Mouse (Mus musculus) embryonic facial prominence, embryonic 10.5 days (tissue): ENCODE measurements around the gene Dennd1a. TPM values are rescaled to one million over a fixed set of nuclear protein-coding genes. Genes with fewer than 3 reads are reported as not detected.

Experiments used
- DNase-seq: peaks from one replicate; pipeline ENCODE4 v3.0.0-alpha.2; 2017; ENCODE audit warnings: low spot score
- H3K27ac ChIP-seq: fragments of 300-500 bp; sonication (generic); replicated peaks from 2 replicates; pipeline ENCODE4 v1.5.1; 2016; ENCODE audit warnings: mild to moderate bottlenecking
- H3K27me3 ChIP-seq: fragments of 300-500 bp; sonication (generic); replicated peaks from 2 replicates; pipeline ENCODE4 v1.6.1; 2016; ENCODE audit warnings: low read depth, mild to moderate bottlenecking; ENCODE audit not compliant: poor library complexity, severe bottlenecking
- H3K36me3 ChIP-seq: fragments of 300-500 bp; sonication (generic); replicated peaks from 2 replicates; pipeline ENCODE4 v1.6.1; 2016; ENCODE audit warnings: mild to moderate bottlenecking, moderate library complexity
- H3K4me1 ChIP-seq: fragments of 300-500 bp; sonication (generic); 2 replicates; pipeline ENCODE4 v1.6.1; 2016
- H3K4me3 ChIP-seq: fragments of 300-500 bp; sonication (generic); 2 replicates; pipeline ENCODE4 v1.5.1; 2016; ENCODE audit warnings: mild to moderate bottlenecking, moderate library complexity
- H3K9me3 ChIP-seq: fragments of 300-500 bp; sonication (generic); 2 replicates; pipeline ENCODE4 v1.6.1; 2016; ENCODE audit warnings: mild to moderate bottlenecking
- WGBS: fragments of 180-500 bp; shearing (Covaris S2); methylation state at CpG from one replicate; pipeline ENCODE4 v1.1.7; 2016; 5-methylcytosine and 5-hydroxymethylcytosine counted together
- polyA plus RNA-seq: library from polyadenylated mRNA; unstranded; fragments of >200 nt; fragmentation: Nextera tagmentation; extraction: Ambion mirVana; gene quantifications from 2 replicates; pipeline ENCODE4 v1.2.1, GENCODE M21; 2016

The Dennd1a gene
- polyA plus RNA-seq, 1 experiment from 2014 or later = 13.7 TPM

DNA sequence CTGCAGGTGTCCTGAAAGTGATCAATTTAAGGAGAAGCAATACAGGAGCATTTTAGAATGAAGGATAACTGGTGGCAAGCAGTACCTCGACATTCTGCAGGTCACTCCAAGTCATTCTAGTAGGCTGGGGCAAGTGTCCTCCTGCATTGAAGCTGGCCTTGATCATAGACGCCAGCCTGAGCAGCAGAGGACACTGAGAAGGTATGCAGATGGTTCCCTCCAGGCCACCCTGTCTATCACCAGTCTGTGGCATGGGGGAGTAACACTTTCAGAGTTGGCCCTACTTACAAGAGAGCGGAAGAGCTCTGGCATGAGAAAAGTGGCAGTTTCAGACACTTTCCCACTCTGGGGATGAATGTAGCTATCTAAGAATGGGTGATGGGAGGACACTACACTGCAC, 193.9 kb downstream of the Dennd1a start:
- Histone ChIP-seq H3K27ac (no peak overlapping the region), H3K36me3 (no peaks in the 10 kb centered on the region), H3K27me3 (no peaks in the 10 kb centered on the region), H3K9me3 (no peaks in the 10 kb centered on the region), H3K4me3 (no peak overlapping the region), H3K4me1 (peaks cover 43% of the 10 kb centered on the region)
- WGBS = 82% methylated on average over 3 of the region's 3 CpGs
- DNase-seq = no peak

DNA sequence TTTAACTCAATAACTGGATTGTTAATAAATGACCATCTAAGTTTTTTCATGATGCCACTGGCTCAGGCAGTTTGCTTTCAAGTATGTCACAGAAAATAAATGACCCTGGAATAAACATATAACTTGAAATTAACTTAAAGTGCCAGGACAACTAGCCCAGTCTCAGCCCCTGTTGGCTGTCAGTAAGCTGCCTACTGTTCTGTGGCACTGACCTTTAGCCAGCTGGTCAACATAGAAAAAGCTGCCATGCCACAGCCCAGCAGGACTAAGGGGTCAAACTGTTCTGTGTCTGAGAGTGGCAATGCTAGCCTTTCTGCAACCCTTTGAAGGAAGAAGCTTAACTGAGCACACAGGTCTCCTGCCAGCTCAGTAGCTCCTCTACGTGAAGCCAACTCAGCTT, 198.8 kb downstream of the Dennd1a start:
- 78% methylated on average over 1 of the region's 1 CpGs for WGBS
- no peaks in the 10 kb centered on the region for H3K36me3 ChIP-seq
- DNase-seq = no peak
- no peak overlapping the region for H3K4me3 ChIP-seq
- no peak overlapping the region for H3K27ac ChIP-seq
- peaks cover 7% of the 10 kb centered on the region; the same call in 1 of the 2 replicates for H3K4me1 ChIP-seq
- no peaks in the 10 kb centered on the region for H3K27me3 ChIP-seq
- H3K9me3 ChIP-seq = no peaks in the 10 kb centered on the region

DNA sequence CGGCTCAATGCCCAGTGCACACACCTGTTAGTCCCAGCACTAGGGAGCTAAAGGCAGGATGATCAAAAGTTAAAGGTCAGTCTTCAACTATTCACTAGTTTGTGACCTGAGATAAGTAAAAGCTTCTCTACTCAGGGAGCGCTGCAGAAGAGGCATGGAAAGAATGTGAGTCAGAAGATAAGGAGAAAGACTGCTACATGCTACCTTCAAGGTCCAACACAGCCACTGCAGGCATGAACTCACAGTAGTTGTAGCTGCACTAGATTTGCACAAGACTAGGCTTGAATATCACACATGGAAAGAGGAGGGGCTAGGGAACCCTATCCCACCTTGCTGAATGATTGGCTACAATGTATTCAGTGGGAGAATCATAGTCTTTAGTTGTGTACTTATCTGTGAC, 202.1 kb downstream of the Dennd1a start:
- 89% methylated on average over 2 of the region's 2 CpGs for WGBS
- Histone ChIP-seq H3K4me1 (0 out of 2 replicates have a peak, but pooled peaks cover 3% of the 10 kb centered on the region), H3K9me3 (no peaks in the 10 kb centered on the region), H3K4me3 (no peak overlapping the region), H3K27me3 (no peaks in the 10 kb centered on the region), H3K27ac (no peak overlapping the region), H3K36me3 (no peaks in the 10 kb centered on the region)
- DNase-seq = no peak

DNA sequence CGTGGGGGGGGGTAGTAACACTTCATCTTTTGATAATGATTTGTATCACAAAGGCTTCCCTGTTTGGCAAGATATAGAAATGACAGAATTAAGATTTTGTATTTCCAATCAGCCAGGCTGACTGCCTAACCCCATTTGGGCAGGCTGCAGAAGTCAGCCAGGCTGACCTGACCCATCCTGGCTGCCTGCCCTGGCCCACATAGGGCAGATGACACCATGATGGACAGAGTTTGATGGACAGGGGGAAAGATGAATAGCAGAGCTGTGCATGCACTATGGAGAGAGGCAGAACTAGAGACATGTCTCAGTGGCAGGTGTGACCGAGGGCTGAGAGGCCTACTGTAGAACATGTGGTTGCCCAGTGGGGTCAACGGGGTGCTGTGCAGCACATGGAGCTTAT, 203.9 kb downstream of the Dennd1a start:
- Histone ChIP-seq H3K4me1 (no peaks in the 10 kb centered on the region), H3K9me3 (no peaks in the 10 kb centered on the region), H3K36me3 (no peaks in the 10 kb centered on the region), H3K27ac (no peak overlapping the region), H3K27me3 (no peaks in the 10 kb centered on the region), H3K4me3 (no peak overlapping the region)
- WGBS = 89% methylated on average over 3 of the region's 3 CpGs
- no peak for DNase-seq

DNA sequence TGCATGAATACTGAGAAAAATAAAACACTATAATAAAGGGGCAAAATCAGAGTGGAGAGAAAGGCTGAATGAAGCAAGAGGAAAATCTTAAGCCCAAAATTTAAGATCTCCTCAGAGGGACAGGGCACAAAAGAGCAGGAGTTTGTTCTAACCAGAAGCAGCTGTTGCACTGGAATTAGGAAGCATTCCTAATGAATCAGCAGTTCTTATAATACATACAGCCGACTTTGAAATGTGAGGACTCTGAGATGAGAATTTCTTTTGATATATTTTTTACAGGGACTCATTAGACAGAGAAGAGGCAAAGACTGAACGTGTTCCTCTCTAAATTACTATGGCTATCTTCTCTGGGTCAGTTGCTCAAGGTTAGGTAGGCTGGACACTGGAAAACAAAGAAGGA, 212.7 kb downstream of the Dennd1a start:
- 38% methylated on average over 2 of the region's 2 CpGs for WGBS
- Histone ChIP-seq H3K27ac (no peak overlapping the region; the same call in 1 of the 2 replicates), H3K27me3 (peaks cover 22% of the 10 kb centered on the region), H3K4me3 (no peak overlapping the region), H3K9me3 (no peaks in the 10 kb centered on the region), H3K4me1 (peaks cover 19% of the 10 kb centered on the region), H3K36me3 (no peaks in the 10 kb centered on the region)
- DNase-seq = no peak

- Histone ChIP-seq H3K27ac (no peak overlapping the region), H3K27me3 (peaks cover 28% of the 10 kb centered on the region), H3K36me3 (no peaks in the 10 kb centered on the region), H3K9me3 (no peaks in the 10 kb centered on the region), H3K4me1 (peaks cover 42% of the 10 kb centered on the region), H3K4me3 (no peak overlapping the region)
- no peak for DNase-seq
Observed at GRCm38 (mm10) chr2:38072061-38072460, 215.1 kb downstream of the Dennd1a start.

- Histone ChIP-seq H3K4me3 (no peak overlapping the region), H3K9me3 (no peaks in the 10 kb centered on the region), H3K4me1 (peaks cover 23% of the 10 kb centered on the region), H3K36me3 (no peaks in the 10 kb centered on the region), H3K27me3 (peaks cover 54% of the 10 kb centered on the region), H3K27ac (no peak overlapping the region)
- peak; percentile 53 for DNase-seq
- 29% methylated on average over 2 of the region's 2 CpGs for WGBS
Observed at GRCm38 (mm10) chr2:38068171-38068572, 219.0 kb downstream of the Dennd1a start.

DNA sequence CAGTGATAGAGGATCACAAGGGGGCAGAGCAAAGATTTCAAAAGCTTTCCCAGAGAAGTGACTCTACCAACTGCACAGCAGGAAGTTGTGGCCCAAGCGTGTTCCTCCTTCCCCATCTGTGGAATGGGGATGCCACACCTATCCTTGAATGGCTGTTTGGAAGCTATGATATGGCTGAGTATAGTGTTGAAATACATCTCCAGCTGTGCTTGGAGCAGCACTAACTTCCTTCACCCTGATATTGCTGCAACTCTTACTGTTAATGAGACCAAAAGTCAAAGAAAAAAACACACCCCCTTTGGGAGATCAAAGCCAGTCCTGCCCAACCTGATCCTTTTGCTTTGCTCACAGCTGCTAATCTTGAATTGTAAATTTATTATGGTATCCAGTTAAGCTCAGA, 221.3 kb downstream of the Dennd1a start:
- H3K27ac ChIP-seq = no peak overlapping the region
- H3K27me3 ChIP-seq = peaks cover 48% of the 10 kb centered on the region
- H3K4me1 ChIP-seq = peaks cover 23% of the 10 kb centered on the region
- no peaks in the 10 kb centered on the region for H3K36me3 ChIP-seq
- H3K9me3 ChIP-seq = no peaks in the 10 kb centered on the region
- DNase-seq = no peak
- no peak overlapping the region for H3K4me3 ChIP-seq
- 72% methylated on average over 1 of the region's 1 CpGs for WGBS

GRCm38 (mm10) chr2:38064266-38064665, 222.9 kb downstream of the Dennd1a start:
- H3K9me3 ChIP-seq = no peaks in the 10 kb centered on the region
- H3K4me3 ChIP-seq = no peak overlapping the region
- peaks cover 48% of the 10 kb centered on the region for H3K27me3 ChIP-seq
- no peak overlapping the region for H3K27ac ChIP-seq
- H3K36me3 ChIP-seq = no peaks in the 10 kb centered on the region
- H3K4me1 ChIP-seq = peaks cover 21% of the 10 kb centered on the region
- DNase-seq = no peak
- WGBS = 75% methylated on average over 3 of the region's 3 CpGs

DNA sequence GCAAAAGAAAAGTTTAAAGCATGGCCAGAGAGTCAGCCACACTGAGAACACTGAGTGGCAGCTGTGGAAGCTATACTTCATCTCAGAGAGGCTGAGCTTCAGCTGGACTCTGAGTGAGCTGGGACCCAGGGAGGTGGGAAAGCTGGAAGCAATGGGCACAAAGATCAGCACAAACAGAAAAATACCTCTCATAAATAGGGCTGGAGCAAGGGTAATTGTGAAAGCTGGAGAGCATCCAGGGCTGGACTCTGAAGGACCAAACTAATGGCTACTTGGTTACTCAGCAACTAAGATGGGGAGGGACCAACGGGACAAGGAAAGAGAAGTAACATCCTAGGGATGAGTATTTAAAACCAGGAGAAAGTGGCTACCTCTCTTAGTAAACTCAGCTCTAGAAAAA, 225.0 kb downstream of the Dennd1a start:
- 83% methylated on average over 1 of the region's 1 CpGs for WGBS
- no peak for DNase-seq

DNA sequence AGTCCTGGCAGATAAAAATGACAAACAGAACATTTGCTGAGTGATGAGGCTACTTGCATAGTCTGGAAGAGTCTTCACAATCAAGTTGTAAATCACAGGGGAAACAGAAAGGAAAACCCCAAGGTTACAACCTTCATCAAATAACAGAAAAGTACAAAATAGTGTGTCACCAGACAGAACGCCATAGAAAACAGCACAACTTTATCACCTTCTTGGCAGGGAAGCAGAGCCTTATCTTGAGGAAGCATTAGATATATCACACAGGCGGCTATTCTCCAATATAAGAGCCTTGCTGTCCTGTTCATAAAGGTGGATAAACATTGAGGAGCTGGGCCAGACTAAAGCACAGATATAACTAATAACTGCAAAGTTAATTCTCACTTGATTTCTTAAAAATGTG, 225.7 kb downstream of the Dennd1a start:
- no peaks in the 10 kb centered on the region for H3K36me3 ChIP-seq
- 83% methylated on average over 2 of the region's 2 CpGs for WGBS
- peaks cover 36% of the 10 kb centered on the region for H3K27me3 ChIP-seq
- no peak overlapping the region for H3K4me3 ChIP-seq
- no peaks in the 10 kb centered on the region for H3K4me1 ChIP-seq
- H3K27ac ChIP-seq = no peak overlapping the region
- no peaks in the 10 kb centered on the region for H3K9me3 ChIP-seq
- DNase-seq = no peak

More for the DNA sequence above, 225.0 kb downstream of the Dennd1a start:
- H3K27ac ChIP-seq = no peak overlapping the region
- no peak overlapping the region for H3K4me3 ChIP-seq
- peaks cover 43% of the 10 kb centered on the region for H3K27me3 ChIP-seq
- H3K9me3 ChIP-seq = no peaks in the 10 kb centered on the region
- 0 out of 2 replicates have a peak, but pooled peaks cover under 1% of the 10 kb centered on the region for H3K4me1 ChIP-seq
- H3K36me3 ChIP-seq = no peaks in the 10 kb centered on the region

- no peaks in the 10 kb centered on the region for H3K36me3 ChIP-seq
- 66% methylated on average over 3 of the region's 3 CpGs for WGBS
- H3K4me3 ChIP-seq = no peak overlapping the region
- no peak overlapping the region for H3K27ac ChIP-seq
- no peak for DNase-seq
- H3K9me3 ChIP-seq = no peaks in the 10 kb centered on the region
- no peaks in the 10 kb centered on the region for H3K27me3 ChIP-seq
- peaks cover 22% of the 10 kb centered on the region for H3K4me1 ChIP-seq
Observed at GRCm38 (mm10) chr2:38052440-38052839, 234.8 kb downstream of the Dennd1a start.

GRCm38 (mm10) chr2:38051485-38052085, 235.6 kb downstream of the Dennd1a start:
- no peak overlapping the region for H3K27ac ChIP-seq
- no peaks in the 10 kb centered on the region for H3K36me3 ChIP-seq
- no peaks in the 10 kb centered on the region for H3K27me3 ChIP-seq
- WGBS = 68% methylated on average over 1 of the region's 1 CpGs
- H3K4me1 ChIP-seq = peaks cover 22% of the 10 kb centered on the region
- no peak for DNase-seq
- H3K9me3 ChIP-seq = no peaks in the 10 kb centered on the region
- no peak overlapping the region for H3K4me3 ChIP-seq
